Mouse (Mus musculus): ENCODE measurements around the gene Bcl3.

DNA sequence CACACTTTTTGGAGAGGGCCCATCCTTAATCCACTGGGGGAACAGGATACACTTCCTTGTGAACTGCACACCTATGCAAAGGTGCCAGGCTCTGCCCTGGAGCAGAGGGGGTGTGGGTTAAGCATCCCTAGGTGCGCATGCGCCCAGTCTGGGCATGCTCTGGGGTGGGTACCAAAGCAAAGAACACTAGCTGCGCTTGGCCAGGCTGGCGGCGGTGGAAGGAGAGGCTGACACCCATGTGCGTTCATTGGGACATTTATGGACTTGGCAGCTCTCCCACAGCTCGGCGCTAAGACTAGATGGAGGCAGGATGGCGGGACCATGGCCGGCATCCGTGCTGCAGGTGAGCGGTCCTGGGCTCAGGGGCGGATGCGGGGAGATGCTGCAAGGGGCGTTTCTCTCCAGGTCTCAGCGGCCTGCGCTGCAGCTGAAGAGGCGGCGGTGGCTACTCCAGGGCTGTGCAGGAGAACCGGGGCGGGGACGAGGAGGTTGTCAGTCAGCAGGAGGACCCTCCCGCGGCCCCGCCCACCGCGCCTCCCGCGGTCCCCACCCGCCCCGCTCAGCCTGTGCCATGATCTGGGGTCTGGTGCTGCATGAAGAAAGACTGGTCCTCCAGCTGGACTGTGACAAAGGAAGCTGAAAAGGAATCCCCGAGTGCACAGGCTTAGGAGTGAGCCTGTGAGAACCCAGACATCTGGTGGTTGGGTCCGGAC lies 29.4 kb upstream of the Bcl3 start, which contains the start of gene Gm19345:
- TF ChIP-seq CTCF (conservative IDR thresholded peaks at IDR 0.05; ENCODE audit: low read length) = no peak
- no peak for TF ChIP-seq POU5F1 (IDR thresholded peaks at IDR 0.05; ENCODE audit: borderline replicate concordance, low read length)
- no peak for TF ChIP-seq NANOG (IDR thresholded peaks at IDR 0.05; ENCODE audit: borderline replicate concordance, low read length)

Data from E14TG2a.4 (cell line).